Mouse (Mus musculus) kidney, embryonic 16.5 days (tissue): ENCODE data around the gene Susd4. TPM values are rescaled to one million over a fixed set of nuclear protein-coding genes. Genes with fewer than 3 reads are reported as not detected.

Experiments
- ATAC-seq: fragments of 200-750 bp; cut with Nextera tagmentation; 2 replicates; pipeline ENCODE4 v1.8.0; 2017; ENCODE audit warnings: moderate TSS enrichment; ENCODE audit not compliant: low FRiP score, low TSS enrichment
- H3K27ac ChIP-seq: fragments of 300-500 bp; sonication (generic); 2 replicates; pipeline ENCODE4 v1.5.1; 2014; ENCODE audit warnings: low read length
- H3K27me3 ChIP-seq: fragments of 300-500 bp; sonication (generic); 2 replicates; pipeline ENCODE4 v1.6.1; 2014; ENCODE audit warnings: low read length, control low read depth, mixed read lengths; ENCODE audit not compliant: insufficient read depth
- H3K36me3 ChIP-seq: fragments of 300-500 bp; sonication (generic); 2 replicates; pipeline ENCODE4 v1.6.1; 2014; ENCODE audit warnings: low read length, control low read depth, mixed read lengths; ENCODE audit not compliant: insufficient read depth
- H3K4me1 ChIP-seq: fragments of 300-500 bp; sonication (generic); 2 replicates; pipeline ENCODE4 v1.6.1; 2014; ENCODE audit warnings: low read length, control low read depth, mixed read lengths; ENCODE audit not compliant: insufficient read depth
- H3K4me2 ChIP-seq: fragments of 300-500 bp; sonication (generic); replicated peaks from 2 replicates; pipeline ENCODE4 v1.6.1; 2014; ENCODE audit warnings: low read depth, low read length
- H3K4me3 ChIP-seq: fragments of 300-500 bp; sonication (generic); 2 replicates; pipeline ENCODE4 v1.5.1; 2014; ENCODE audit warnings: mild to moderate bottlenecking, low read length
- H3K9ac ChIP-seq: fragments of 300-500 bp; sonication (generic); replicated peaks from 2 replicates; pipeline ENCODE4 v1.6.1; 2014; ENCODE audit warnings: low read length
- H3K9me3 ChIP-seq: fragments of 300-500 bp; sonication (generic); 2 replicates; pipeline ENCODE4 v1.6.1; 2016; ENCODE audit warnings: low read length, control low read depth
- WGBS: fragments of 180-500 bp; shearing (Covaris S2); extraction: QIAGEN DNeasy Blood & Tissue Kit; methylation state at CpG from one replicate; pipeline ENCODE4 v1.1.7; 2014; 5-methylcytosine and 5-hydroxymethylcytosine counted together
- polyA plus RNA-seq: library from polyadenylated mRNA; unstranded; fragments of >200 nt; fragmentation: Nextera tagmentation; extraction: Ambion mirVana; gene quantifications from 2 replicates; pipeline ENCODE4 v1.2.1, GENCODE M21; 2015

The Susd4 gene
- polyA plus RNA-seq, 1 experiment from 2014 or later, result 25.7 TPM

- H3K27me3 ChIP-seq, result no peaks in the 10 kb centered on the region
- H3K4me1 ChIP-seq, result no peaks in the 10 kb centered on the region
- ATAC-seq, result no peak
- H3K4me3 ChIP-seq, result no peak overlapping the region
- no peaks in the 10 kb centered on the region for H3K9me3 ChIP-seq
- WGBS, result 80% methylated on average over 6 of the region's 6 CpGs
- no peak overlapping the region for H3K27ac ChIP-seq
- H3K4me2 ChIP-seq, result no peak overlapping the region
- H3K9ac ChIP-seq, result no peak overlapping the region
- H3K36me3 ChIP-seq, result no peaks in the 10 kb centered on the region
These were observed 181.9 kb downstream of the Susd4 start for GRCm38 (mm10) chr1:182945561-182945960.

Other genes starting within 250 kb of the Susd4 start
- gene Capn2, start 246.3 kb upstream of the Susd4 start, polyA plus RNA-seq, result 136 and 142 TPM in 2 replicates
- not detected in 2 replicates for gene Capn8, start 198.9 kb upstream of the Susd4 start, polyA plus RNA-seq
- gene Ccdc185, start 14.7 kb upstream of the Susd4 start, polyA plus RNA-seq, result not detected in 2 replicates
- 1.00 and 1.0 TPM in 2 replicates for gene Tlr5, start 190.9 kb downstream of the Susd4 start, polyA plus RNA-seq